ENCODE assay signal across 27 mouse cellular contexts in the genomic region with DNA sequence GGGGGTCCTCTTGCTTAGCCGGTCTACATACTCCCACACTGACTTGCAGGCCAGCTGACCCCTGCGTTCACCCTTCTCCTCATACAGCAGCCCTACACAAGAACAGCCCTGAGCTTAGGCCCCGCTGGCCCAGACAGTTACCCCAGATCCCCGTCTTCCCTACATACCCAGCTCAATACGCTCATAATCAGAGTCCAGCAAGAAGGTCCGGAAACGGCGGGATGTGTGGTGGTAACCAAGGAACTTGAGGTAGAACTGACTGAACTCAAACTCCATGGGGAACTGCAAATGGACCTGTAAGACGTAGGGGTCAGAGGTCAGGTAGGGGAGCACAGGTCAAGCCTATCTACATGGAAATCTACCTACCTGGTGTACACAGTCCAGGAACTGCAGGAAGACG. TPM values are rescaled to one million over a fixed set of nuclear protein-coding genes. Genes with fewer than 3 reads are reported as not detected.
DNase-seq lines count a peak whose midpoint lies in the region; ATAC-seq and TF ChIP-seq lines count a peak whose summit lies in the region.
"Had no signal": no experiment of that assay in that cellular context is flagged by ENCODE, and none has a peak within 500 bp of the region (broad histone marks: within the 10 kb centered on the region; RNA-seq: fewer than 3 reads in every experiment).

No protein-coding gene starts in this region.

- no peak overlapping the region for H3K4me2 ChIP-seq in kidney, postnatal 0 days (ENCODE audit: low read length)
- no peak overlapping the region for H3K4me2 ChIP-seq in stomach, postnatal 0 days (replicated peaks; ENCODE audit: low read depth)
- H3K4me2 ChIP-seq: embryonic facial prominence, embryonic 13.5 days; embryonic facial prominence, embryonic 15.5 days; forebrain, embryonic 12.5 days had no signal

- WGBS in kidney, postnatal 0 days: 93% methylated on average over 10 of the region's 10 CpGs
- 91% methylated on average over 10 of the region's 10 CpGs for WGBS in stomach, postnatal 0 days

- H3K4me3 ChIP-seq in kidney, postnatal 0 days (replicated peaks; ENCODE audit: low read depth, low read length): no peak overlapping the region
- H3K4me3 ChIP-seq in stomach, postnatal 0 days (ENCODE audit: low read depth, low read length): no peak overlapping the region
- H3K4me3 ChIP-seq: embryonic facial prominence, embryonic 13.5 days; embryonic facial prominence, embryonic 15.5 days; erythroblast, embryonic 14.5 days; forebrain, embryonic 10.5 days; forebrain, embryonic 12.5 days had no signal

- no peak overlapping the region for H3K27ac ChIP-seq in kidney, postnatal 0 days
- H3K27ac ChIP-seq in stomach, postnatal 0 days (replicated peaks): no peak overlapping the region
- H3K27ac ChIP-seq: embryonic facial prominence, embryonic 13.5 days; embryonic facial prominence, embryonic 15.5 days; forebrain, embryonic 10.5 days; forebrain, embryonic 12.5 days had no signal

- intact Hi-C loops in left cerebral cortex, postnatal 10 days (cut with DNase I): no loop called here

- no peaks in the 10 kb centered on the region for H3K4me1 ChIP-seq in kidney, postnatal 0 days (replicated peaks; ENCODE audit: insufficient read depth, low read length)
- no peaks in the 10 kb centered on the region; the same call in 1 of the 2 replicates for H3K4me1 ChIP-seq in stomach, postnatal 0 days (replicated peaks; ENCODE audit: control insufficient read depth, insufficient read depth)
- H3K4me1 ChIP-seq: embryonic facial prominence, embryonic 13.5 days; embryonic facial prominence, embryonic 15.5 days; forebrain, embryonic 10.5 days; forebrain, embryonic 12.5 days had no signal

- DNase-seq in kidney, postnatal 0 days (ENCODE audit: low spot score): no peak
- no peak for DNase-seq in kidney, adult 9 months
- no peak for DNase-seq in stomach, postnatal 0 days (ENCODE audit: low spot score)
- peak; percentile 67 for DNase-seq in yolk sac, embryonic 10.5 days (ENCODE audit: low spot score)
- DNase-seq in left cerebral cortex, postnatal 10 days (ENCODE audit: extremely low spot score in 1 of 2, low spot score in 2 of 2): no peak
- DNase-seq: adrenal gland, adult 2 months; adrenal gland, postnatal 10 days; adrenal gland, postnatal 25 days; cerebellum, adult 11 months; cerebellum, adult 18-20 months; cerebellum, adult 8-10 months; cerebellum, adult 9-11 months; cerebellum, postnatal 14 days; cerebellum, postnatal 36 days; embryo, embryonic 11 days had no signal

- H3K27me3 ChIP-seq in kidney, postnatal 0 days (ENCODE audit: insufficient read depth, low read length): no peaks in the 10 kb centered on the region
- H3K27me3 ChIP-seq in stomach, postnatal 0 days (ENCODE audit: control insufficient read depth, insufficient read depth, low read length): no peaks in the 10 kb centered on the region
- H3K27me3 ChIP-seq: embryonic facial prominence, embryonic 13.5 days; embryonic facial prominence, embryonic 15.5 days; forebrain, embryonic 12.5 days had no signal

- H3K9me3 ChIP-seq in kidney, postnatal 0 days (replicated peaks; ENCODE audit: low read length): no peaks in the 10 kb centered on the region
- no peaks in the 10 kb centered on the region for H3K9me3 ChIP-seq in stomach, postnatal 0 days (ENCODE audit: control insufficient read depth, low read length)
- H3K9me3 ChIP-seq: embryonic facial prominence, embryonic 13.5 days; embryonic facial prominence, embryonic 15.5 days; forebrain, embryonic 10.5 days; forebrain, embryonic 12.5 days had no signal

- TF ChIP-seq EP300 in stomach, postnatal 0 days (optimal IDR thresholded peaks at IDR 0.05): no peak

- H3K9ac ChIP-seq in kidney, postnatal 0 days (ENCODE audit: low read depth, low read length): no peak overlapping the region
- no peak overlapping the region for H3K9ac ChIP-seq in stomach, postnatal 0 days (ENCODE audit: low read length)
- H3K9ac ChIP-seq: embryonic facial prominence, embryonic 13.5 days; embryonic facial prominence, embryonic 15.5 days; forebrain, embryonic 12.5 days had no signal

- H3K36me3 ChIP-seq in kidney, postnatal 0 days (ENCODE audit: insufficient read depth, low read length): peaks cover 60% of the 10 kb centered on the region
- peaks cover 32% of the 10 kb centered on the region for H3K36me3 ChIP-seq in stomach, postnatal 0 days (ENCODE audit: control insufficient read depth, insufficient read depth, low read length)

- ATAC-seq in kidney, postnatal 0 days (replicated peaks; ENCODE audit: low FRiP score, low read depth): 0 out of 2 replicates have a peak, but pooled peaks have one; percentile 10
- 0 out of 2 replicates have a peak, but pooled peaks have one; percentile 13 for ATAC-seq in stomach, postnatal 0 days (ENCODE audit: low FRiP score, low TSS enrichment)
- ATAC-seq: forebrain, embryonic 14.5 days; forebrain, embryonic 16.5 days had no signal

- no peak for TF ChIP-seq CTCF in kidney, postnatal 0 days (IDR thresholded peaks at IDR 0.05; ENCODE audit: low read depth)
- no peak for TF ChIP-seq CTCF in stomach, postnatal 0 days (IDR thresholded peaks at IDR 0.05; ENCODE audit: low read depth)

RNA-seq across cellular contexts. Expression of gene Sbf1, which starts 21.3 kb away (rescaled TPM):
- 30.0 and 37.2 TPM in 2 replicates for polyA plus RNA-seq in kidney, postnatal 0 days (2015; fragmentation: Nextera tagmentation; extraction: Ambion mirVana)
- 27.6 and 31.9 TPM in 2 replicates for polyA plus RNA-seq in stomach, postnatal 0 days (2015; fragmentation: Nextera tagmentation; extraction: Ambion mirVana)
- 100 to 1,000 TPM; 180 to 205 TPM for total RNA-seq in left cerebral cortex, postnatal 10 days (2021)

RNA-seq across cellular contexts. Expression of gene Adm2, which starts 28.7 kb away (rescaled TPM):
- 1.5 and 2.0 TPM in 2 replicates for polyA plus RNA-seq in kidney, postnatal 0 days (2015; fragmentation: Nextera tagmentation; extraction: Ambion mirVana)
- 0.44 and 0.47 TPM in 2 replicates for polyA plus RNA-seq in stomach, postnatal 0 days (2015; fragmentation: Nextera tagmentation; extraction: Ambion mirVana)
- not detected for total RNA-seq in left cerebral cortex, postnatal 10 days (2021)
- total RNA-seq: adrenal gland, adult 2 months; adrenal gland, postnatal 10 days; adrenal gland, postnatal 25 days; common myeloid progenitor, adult 5-6 weeks had no signal
- polyA plus RNA-seq: brain, embryonic 14.5 days; embryonic facial prominence, embryonic 11.5 days; embryonic facial prominence, embryonic 13.5 days; forebrain, embryonic 12.5 days; forebrain, embryonic 14.5 days; forebrain, embryonic 16.5 days had no signal

RNA-seq across cellular contexts. Expression of gene Miox, which starts 40.4 kb away (rescaled TPM):
- 119 and 185 TPM in 2 replicates for polyA plus RNA-seq in kidney, postnatal 0 days (2015; fragmentation: Nextera tagmentation; extraction: Ambion mirVana)
- 0.17 TPM in 1 of 2 replicates, not detected in the other for polyA plus RNA-seq in stomach, postnatal 0 days (2015; fragmentation: Nextera tagmentation; extraction: Ambion mirVana)
- not detected for total RNA-seq in left cerebral cortex, postnatal 10 days (2021)
- total RNA-seq: adrenal gland, adult 2 months; adrenal gland, postnatal 25 days; common myeloid progenitor, adult 5-6 weeks; MEL had no signal
- polyA plus RNA-seq: brain, embryonic 14.5 days; C2C12; embryonic facial prominence, embryonic 11.5 days; embryonic facial prominence, embryonic 13.5 days; embryonic facial prominence, embryonic 15.5 days; erythroblast, embryonic 14.5 days; forebrain, embryonic 10.5 days; forebrain, embryonic 12.5 days; forebrain, embryonic 14.5 days; forebrain, embryonic 16.5 days had no signal

Comparison
In these comparisons a context has a peak if more than half of its experiments do, and no peak if none do; other contexts are left out.
1. RNA of gene Miox, which starts 40.4 kb away (polyA plus RNA-seq): 119 to 185 TPM in kidney, postnatal 0 days; 0.17 TPM in stomach, postnatal 0 days; every median in the first group is over 100 times any median in the second.